In the genomic region with DNA sequence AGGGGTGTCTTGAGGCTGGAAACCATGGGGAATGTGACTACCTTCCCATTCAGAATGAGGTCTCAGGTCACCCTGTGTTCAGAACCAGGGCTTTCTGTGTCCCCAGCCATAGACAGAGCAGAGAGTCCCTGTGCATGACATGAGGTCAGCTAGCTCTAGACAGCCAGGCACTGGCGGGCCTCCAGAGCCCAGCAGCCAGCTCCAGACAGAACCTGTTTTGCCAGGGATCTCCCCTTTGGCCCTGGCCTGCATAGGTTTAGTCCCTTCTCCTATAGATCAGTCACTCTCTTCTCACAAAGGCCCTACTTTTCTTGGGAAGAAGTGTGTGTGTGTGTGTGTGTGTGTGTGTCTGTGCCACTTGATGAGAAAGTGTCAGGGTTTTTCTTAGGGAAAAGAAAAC, we compare ENCODE assay signal across 33 mouse cellular contexts. TPM values are rescaled to one million over a fixed set of nuclear protein-coding genes. Genes with fewer than 3 reads are reported as not detected.
"Had no signal": no experiment of that assay in that cellular context is flagged by ENCODE, and none has a peak within 500 bp of the region (broad histone marks: within the 10 kb centered on the region; RNA-seq: fewer than 3 reads in every experiment).

No protein-coding gene starts in this region.

- DNase-seq: heart, postnatal 36 days; kidney, adult 11 months; kidney, adult 18-20 months; kidney, adult 2 months; kidney, adult 8-10 months; kidney, adult 9 months; kidney, postnatal 14 days; kidney, postnatal 25 days; layer of hippocampus, adult 9-11 months; layer of hippocampus, postnatal 36 days had no signal

- ATAC-seq: hindbrain, embryonic 16.5 days; inflammation-experienced regulatory T-cells, adult 6 months; intestine, embryonic 15.5 days; intestine, embryonic 16.5 days; intestine, postnatal 0 days had no signal

- H3K36me3 ChIP-seq: heart, embryonic 12.5 days; heart, embryonic 13.5 days; heart, embryonic 15.5 days; hindbrain, embryonic 10.5 days; hindbrain, embryonic 12.5 days; hindbrain, embryonic 13.5 days; hindbrain, embryonic 15.5 days; intestine, embryonic 15.5 days; kidney, embryonic 15.5 days had no signal

- H3K4me3 ChIP-seq: heart, embryonic 12.5 days; heart, embryonic 13.5 days; heart, embryonic 15.5 days; hindbrain, embryonic 10.5 days; hindbrain, embryonic 12.5 days; hindbrain, embryonic 13.5 days; hindbrain, embryonic 15.5 days; intestine, embryonic 15.5 days; kidney, embryonic 15.5 days; layer of hippocampus, adult 2 months; left cerebral cortex, adult 2 months had no signal

- H3K9me3 ChIP-seq: heart, embryonic 12.5 days; heart, embryonic 13.5 days; heart, embryonic 15.5 days; hindbrain, embryonic 10.5 days; hindbrain, embryonic 12.5 days; hindbrain, embryonic 13.5 days; hindbrain, embryonic 15.5 days; intestine, embryonic 15.5 days; kidney, embryonic 15.5 days had no signal

- H3K9ac ChIP-seq: heart, embryonic 12.5 days; heart, embryonic 13.5 days; heart, embryonic 15.5 days; hindbrain, embryonic 12.5 days; hindbrain, embryonic 13.5 days; hindbrain, embryonic 14.5 days; hindbrain, embryonic 15.5 days; intestine, embryonic 15.5 days; kidney, embryonic 15.5 days had no signal

- H3K4me2 ChIP-seq: heart, embryonic 12.5 days; heart, embryonic 13.5 days; heart, embryonic 15.5 days; hindbrain, embryonic 12.5 days; hindbrain, embryonic 13.5 days; hindbrain, embryonic 14.5 days; hindbrain, embryonic 15.5 days; intestine, embryonic 15.5 days; kidney, embryonic 15.5 days had no signal

- H3K4me1 ChIP-seq: heart, embryonic 12.5 days; heart, embryonic 13.5 days; heart, embryonic 15.5 days; hindbrain, embryonic 10.5 days; hindbrain, embryonic 12.5 days; hindbrain, embryonic 13.5 days; hindbrain, embryonic 15.5 days; intestine, embryonic 15.5 days; kidney, embryonic 15.5 days had no signal

- H3K27me3 ChIP-seq: heart, embryonic 12.5 days; heart, embryonic 15.5 days; hindbrain, embryonic 12.5 days; hindbrain, embryonic 13.5 days; hindbrain, embryonic 15.5 days; intestine, embryonic 15.5 days; kidney, embryonic 15.5 days had no signal

- H3K27ac ChIP-seq: heart, embryonic 13.5 days; heart, embryonic 15.5 days; hindbrain, embryonic 10.5 days; hindbrain, embryonic 12.5 days; hindbrain, embryonic 13.5 days; hindbrain, embryonic 14.5 days; hindbrain, embryonic 15.5 days; hindbrain, postnatal 0 days; intestine, embryonic 15.5 days; kidney, embryonic 15.5 days; kidney, postnatal 0 days; layer of hippocampus, adult 2 months; left cerebral cortex, adult 2 months had no signal

RNA-seq across cellular contexts. Expression of a gene that starts 29.6 kb away (rescaled TPM):
- total RNA-seq: heart, postnatal 10 days; heart, postnatal 25 days; heart, postnatal 36 days; hematopoietic stem cell, adult 5-6 weeks had no signal
- polyA plus RNA-seq: heart, postnatal 0 days had no signal

RNA-seq across cellular contexts. Expression of a gene that starts 30.9 kb away (rescaled TPM):
- total RNA-seq: heart, postnatal 10 days; heart, postnatal 36 days; hematopoietic stem cell, adult 5-6 weeks had no signal
- polyA plus RNA-seq: heart, embryonic 15.5 days; heart, embryonic 16.5 days; inflammation-experienced regulatory T-cells, adult 6 months had no signal
